ENCODE assay signal across 12 mouse cellular contexts in genomic region chr15:12008894-12009293, GRCm38 (mm10).
"Had no signal": no experiment of that assay in that cellular context is flagged by ENCODE, and none has a peak within 500 bp of the region (broad histone marks: within the 10 kb centered on the region; RNA-seq: fewer than 3 reads in every experiment).

No protein-coding gene starts in this region.

- H3K4me2 ChIP-seq: limb, embryonic 12.5 days; liver, embryonic 13.5 days; neural tube, embryonic 13.5 days had no signal

- H3K27ac ChIP-seq: limb, embryonic 12.5 days; liver, embryonic 13.5 days; neural tube, embryonic 13.5 days had no signal

- DNase-seq: kidney, adult 8-10 months; kidney, postnatal 25 days; layer of hippocampus, postnatal 36 days; liver; liver, embryonic 13.5 days; lung, adult 18-20 months; midbrain, embryonic 14.5 days; right cerebral cortex, postnatal 14 days; thymus, adult 18-20 months had no signal

- ATAC-seq: intestine, postnatal 0 days had no signal

- H3K4me1 ChIP-seq: neural tube, embryonic 13.5 days had no signal

- H3K27me3 ChIP-seq: limb, embryonic 12.5 days; neural tube, embryonic 13.5 days had no signal

- H3K9me3 ChIP-seq: limb, embryonic 12.5 days; liver, embryonic 13.5 days; neural tube, embryonic 13.5 days had no signal

- H3K4me3 ChIP-seq: limb, embryonic 12.5 days; liver, embryonic 13.5 days; neural tube, embryonic 13.5 days had no signal

- H3K9ac ChIP-seq: limb, embryonic 12.5 days; liver, embryonic 13.5 days; neural tube, embryonic 13.5 days had no signal

- H3K36me3 ChIP-seq: limb, embryonic 12.5 days; liver, embryonic 13.5 days; neural tube, embryonic 13.5 days had no signal
